Mouse (Mus musculus): ENCODE measurements around the gene Pagr1b. TPM values are rescaled to one million over a fixed set of nuclear protein-coding genes. Genes with fewer than 3 reads are reported as not detected.
A peak's percentile ranks its signal among the peaks of the same experiment; 100 is the strongest.

Gene Pagr1b
- polyA plus RNA-seq, 1 experiment from 2014 or later, result not detected

- H3K36me3 ChIP-seq, result peaks cover 42% of the 10 kb centered on the region
These were observed 7.8 kb upstream of the Pagr1b start for GRCm38 (mm10) chr7:127023896-127024690.

GRCm38 (mm10) chr7:127023272-127023691 lies 7.0 kb upstream of the Pagr1b start:
- 85% methylated on average over 13 of the region's 13 CpGs for WGBS
- Histone ChIP-seq H3K4me1 (peaks cover 81% of the 10 kb centered on the region), H3K36me3 (peaks cover 35% of the 10 kb centered on the region)

More at GRCm38 (mm10) chr7:127023896-127024690, 7.8 kb upstream of the Pagr1b start:
- peak overlapping the region; percentile 82 for H3K4me3 ChIP-seq
- H3K9me3 ChIP-seq, result no peaks in the 10 kb centered on the region
- H3K4me1 ChIP-seq, result peaks cover 75% of the 10 kb centered on the region
- H3K27ac ChIP-seq, result peak overlapping the region; percentile 100
- WGBS, result 30% methylated on average over 19 of the region's 19 CpGs
- H3K27me3 ChIP-seq (ENCODE audit: insufficient read depth, poor library complexity, severe bottlenecking), result no peaks in the 10 kb centered on the region
- no peak for DNase-seq (ENCODE audit: low spot score)

DNA sequence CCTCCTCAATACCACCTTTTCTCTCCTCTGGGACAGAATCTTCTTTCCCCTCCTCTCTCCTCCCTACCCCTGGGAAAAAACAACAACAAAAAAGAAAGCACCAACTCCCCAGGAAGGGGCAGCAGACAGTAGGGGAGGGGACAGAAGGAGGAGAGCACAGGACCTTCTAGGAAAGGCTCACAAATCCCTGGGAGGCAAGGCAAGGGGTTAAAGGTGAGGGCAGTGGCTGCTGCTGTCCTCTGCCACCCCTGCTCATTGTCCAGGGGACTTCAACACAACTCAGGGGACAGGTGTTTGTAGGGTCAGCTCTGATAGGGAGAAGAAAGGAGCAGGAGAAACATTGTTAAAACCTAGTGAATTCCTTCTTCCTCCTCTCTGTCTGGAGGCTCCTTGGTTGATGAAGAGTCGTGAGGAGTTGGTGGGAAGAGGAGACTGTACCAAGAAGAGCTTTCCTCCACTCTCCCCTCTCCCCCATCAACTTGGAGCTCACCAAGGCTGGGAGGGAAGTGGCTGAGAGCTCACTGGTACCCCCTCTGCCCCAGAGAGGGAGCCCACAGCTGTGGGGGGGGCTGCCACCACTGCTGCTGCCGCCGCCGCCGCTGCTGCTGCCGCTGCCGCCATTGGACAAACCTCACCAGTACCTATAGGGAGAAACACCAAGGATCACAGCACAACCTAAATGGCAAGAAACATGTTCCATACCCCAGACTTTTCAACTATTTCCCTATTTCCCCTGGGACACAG lies 6.4 kb upstream of the Pagr1b start:
- Histone ChIP-seq H3K4me3 (peak overlapping the region; percentile 82), H3K27me3 (ENCODE audit: insufficient read depth, poor library complexity, severe bottlenecking) (no peaks in the 10 kb centered on the region), H3K9me3 (no peaks in the 10 kb centered on the region), H3K36me3 (peaks cover 29% of the 10 kb centered on the region), H3K27ac (peak overlapping the region; percentile 60; the same call in 1 of the 2 replicates), H3K4me1 (peaks cover 81% of the 10 kb centered on the region)
- WGBS, result 80% methylated on average over 7 of the region's 7 CpGs
- no peak for DNase-seq (ENCODE audit: low spot score)

More at GRCm38 (mm10) chr7:127023272-127023691, 7.0 kb upstream of the Pagr1b start:
- Histone ChIP-seq H3K4me3 (peak overlapping the region; percentile 82), H3K27ac (peak overlapping the region; percentile 60), H3K9me3 (no peaks in the 10 kb centered on the region), H3K27me3 (ENCODE audit: insufficient read depth, poor library complexity, severe bottlenecking) (no peaks in the 10 kb centered on the region)
- no peak for DNase-seq (ENCODE audit: low spot score)

DNA sequence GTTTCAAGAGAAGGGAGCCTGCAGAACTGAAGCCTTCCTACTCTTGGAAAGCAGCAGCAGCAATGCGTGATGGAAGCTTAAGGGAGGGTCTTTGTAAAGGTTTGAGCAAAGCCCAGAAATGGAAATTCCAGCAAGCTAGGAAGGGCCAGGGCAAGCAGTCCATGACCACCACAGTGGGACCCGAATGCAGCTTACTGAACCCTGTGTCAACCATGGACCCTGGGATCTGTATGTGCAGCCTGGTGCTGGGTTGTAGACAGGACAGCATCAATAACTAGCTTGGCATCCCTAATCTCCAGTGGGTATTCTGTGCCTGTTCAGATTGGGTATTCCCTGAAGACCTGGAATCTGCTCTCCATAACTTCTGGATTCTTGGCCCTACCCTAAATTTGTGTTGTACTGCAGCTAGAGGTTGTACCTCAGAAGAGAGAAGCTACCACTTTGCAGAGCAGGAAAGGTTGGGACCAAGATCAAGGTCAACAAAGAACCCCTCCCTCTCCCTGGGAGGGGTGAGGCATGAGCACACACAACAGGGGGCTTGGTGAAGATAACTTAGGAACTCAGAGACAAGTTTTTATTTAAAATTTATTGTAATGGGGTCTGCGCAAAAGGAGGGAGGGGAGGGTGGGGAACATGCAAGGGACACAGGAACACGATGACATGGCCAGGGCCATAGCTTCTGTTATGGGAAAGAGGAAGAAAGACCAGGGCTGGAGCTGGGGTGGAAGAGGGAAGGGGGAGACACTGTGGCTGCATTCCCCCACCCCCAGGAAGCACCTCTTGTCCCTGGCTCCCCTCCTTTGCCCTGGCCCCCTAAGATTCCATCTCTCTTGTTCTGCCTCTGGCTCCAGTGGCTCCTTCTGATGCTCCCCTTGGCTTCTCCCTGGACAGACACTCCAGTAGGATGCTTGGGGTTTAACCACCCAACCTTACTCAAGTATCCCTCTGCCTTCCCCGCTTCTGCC lies 5.6 kb upstream of the Pagr1b start:
- 38% methylated on average over 5 of the region's 5 CpGs for WGBS
- H3K4me1 ChIP-seq, result peaks cover 81% of the 10 kb centered on the region
- peak overlapping the region; percentile 65 for H3K4me3 ChIP-seq
- no peaks in the 10 kb centered on the region for H3K9me3 ChIP-seq
- H3K36me3 ChIP-seq, result peaks cover 29% of the 10 kb centered on the region
- H3K27ac ChIP-seq, result peak overlapping the region; percentile 86
- no peaks in the 10 kb centered on the region for H3K27me3 ChIP-seq (ENCODE audit: insufficient read depth, poor library complexity, severe bottlenecking)
- no peak for DNase-seq (ENCODE audit: low spot score)

DNA sequence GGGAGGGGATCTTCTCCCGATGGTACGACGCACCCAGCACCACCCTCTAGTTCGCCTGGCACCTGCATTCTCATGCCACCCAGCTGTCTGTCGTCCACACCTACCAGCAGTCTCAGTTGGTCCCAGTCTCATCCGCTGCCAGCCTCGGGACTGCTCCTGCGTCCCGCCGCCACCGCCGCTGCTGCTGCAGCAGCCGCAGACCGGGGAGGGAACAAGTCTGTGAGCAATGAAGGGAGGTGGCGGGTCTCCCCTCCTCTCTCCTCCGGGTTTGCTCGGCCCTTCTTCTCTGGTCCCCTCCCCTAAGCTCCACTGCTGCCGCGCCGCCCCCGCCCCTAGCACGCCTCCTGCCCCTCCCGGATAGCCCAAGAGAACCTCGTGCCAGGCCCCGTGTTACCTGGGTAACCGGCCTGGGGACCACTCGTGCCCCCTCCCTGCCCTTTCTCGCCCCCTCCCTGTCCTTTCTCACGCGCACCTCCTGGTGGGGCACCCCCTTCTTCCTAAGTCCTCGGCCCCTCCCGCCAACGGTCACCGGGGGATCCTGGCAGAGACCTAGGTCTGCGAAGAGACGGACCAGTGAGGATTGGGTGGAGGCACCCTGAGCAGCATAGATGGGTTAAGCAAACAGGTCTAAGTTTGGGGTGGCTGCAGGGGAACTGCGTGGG lies 4.7 kb upstream of the Pagr1b start, which contains the start of the genes Gm42742 and Prrt2:
Gm42742 (minus strand) TSS at position 197 of the 662 bp plus-strand sequence.
Prrt2 (minus strand) TSS at position 311 of the 662 bp plus-strand sequence.
- peaks cover 83% of the 10 kb centered on the region for H3K4me1 ChIP-seq
- H3K4me3 ChIP-seq, result peak within 1 kb of the TSS; percentile 65
- H3K27ac ChIP-seq, result peak within 1 kb of the TSS; percentile 86
- peaks cover 29% of the 10 kb centered on the region for H3K36me3 ChIP-seq
- 1% methylated on average over 37 of the region's 37 CpGs for WGBS
- H3K9me3 ChIP-seq, result no peaks in the 10 kb centered on the region
- H3K27me3 ChIP-seq (ENCODE audit: insufficient read depth, poor library complexity, severe bottlenecking), result no peaks in the 10 kb centered on the region
- peak; percentile 83 for DNase-seq (ENCODE audit: low spot score)

- H3K27ac ChIP-seq, result peak overlapping the region; percentile 86
- peak overlapping the region; percentile 65 for H3K4me3 ChIP-seq
- no peaks in the 10 kb centered on the region for H3K9me3 ChIP-seq
- H3K36me3 ChIP-seq, result peaks cover 33% of the 10 kb centered on the region
- peaks cover 88% of the 10 kb centered on the region for H3K4me1 ChIP-seq
- no peaks in the 10 kb centered on the region for H3K27me3 ChIP-seq (ENCODE audit: insufficient read depth, poor library complexity, severe bottlenecking)
- WGBS, result 54% methylated on average over 5 of the region's 5 CpGs
- no peak for DNase-seq (ENCODE audit: low spot score)
These were observed 4.2 kb upstream of the Pagr1b start for GRCm38 (mm10) chr7:127020491-127020890.

DNA sequence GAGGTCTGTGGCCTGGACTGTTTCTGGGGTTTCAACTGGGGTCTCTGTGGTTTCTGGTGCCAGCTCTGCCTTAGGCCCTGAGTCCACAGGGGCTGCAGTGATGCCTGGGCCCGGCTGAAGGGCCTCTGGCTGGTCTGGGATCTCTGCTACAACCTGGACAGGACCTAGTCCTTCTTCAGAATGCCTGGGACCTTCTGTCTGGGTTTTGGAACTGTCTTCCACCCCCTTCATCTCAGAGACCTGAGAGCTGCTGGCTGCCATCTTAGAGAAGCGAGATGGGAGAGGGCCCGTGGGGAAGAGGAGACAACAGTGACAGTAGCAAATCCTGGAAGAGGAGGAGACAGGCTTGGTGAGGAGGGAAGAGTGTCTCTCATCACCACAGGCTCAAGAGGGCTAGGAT lies 3.7 kb upstream of the Pagr1b start:
- Histone ChIP-seq H3K4me3 (peak overlapping the region; percentile 65; the same call in 1 of the 2 replicates), H3K4me1 (peaks cover 91% of the 10 kb centered on the region), H3K27me3 (ENCODE audit: insufficient read depth, poor library complexity, severe bottlenecking) (no peaks in the 10 kb centered on the region), H3K27ac (0 out of 2 replicates have a peak overlapping the region, but pooled peaks have one; percentile 62), H3K36me3 (peaks cover 38% of the 10 kb centered on the region), H3K9me3 (no peaks in the 10 kb centered on the region)
- no peak for DNase-seq (ENCODE audit: low spot score)
- WGBS, result 66% methylated on average over 3 of the region's 3 CpGs

GRCm38 (mm10) chr7:127019306-127019960 lies 3.1 kb upstream of the Pagr1b start:
- H3K27ac ChIP-seq, result 0 out of 2 replicates have a peak overlapping the region, but pooled peaks have one; percentile 62

DNA sequence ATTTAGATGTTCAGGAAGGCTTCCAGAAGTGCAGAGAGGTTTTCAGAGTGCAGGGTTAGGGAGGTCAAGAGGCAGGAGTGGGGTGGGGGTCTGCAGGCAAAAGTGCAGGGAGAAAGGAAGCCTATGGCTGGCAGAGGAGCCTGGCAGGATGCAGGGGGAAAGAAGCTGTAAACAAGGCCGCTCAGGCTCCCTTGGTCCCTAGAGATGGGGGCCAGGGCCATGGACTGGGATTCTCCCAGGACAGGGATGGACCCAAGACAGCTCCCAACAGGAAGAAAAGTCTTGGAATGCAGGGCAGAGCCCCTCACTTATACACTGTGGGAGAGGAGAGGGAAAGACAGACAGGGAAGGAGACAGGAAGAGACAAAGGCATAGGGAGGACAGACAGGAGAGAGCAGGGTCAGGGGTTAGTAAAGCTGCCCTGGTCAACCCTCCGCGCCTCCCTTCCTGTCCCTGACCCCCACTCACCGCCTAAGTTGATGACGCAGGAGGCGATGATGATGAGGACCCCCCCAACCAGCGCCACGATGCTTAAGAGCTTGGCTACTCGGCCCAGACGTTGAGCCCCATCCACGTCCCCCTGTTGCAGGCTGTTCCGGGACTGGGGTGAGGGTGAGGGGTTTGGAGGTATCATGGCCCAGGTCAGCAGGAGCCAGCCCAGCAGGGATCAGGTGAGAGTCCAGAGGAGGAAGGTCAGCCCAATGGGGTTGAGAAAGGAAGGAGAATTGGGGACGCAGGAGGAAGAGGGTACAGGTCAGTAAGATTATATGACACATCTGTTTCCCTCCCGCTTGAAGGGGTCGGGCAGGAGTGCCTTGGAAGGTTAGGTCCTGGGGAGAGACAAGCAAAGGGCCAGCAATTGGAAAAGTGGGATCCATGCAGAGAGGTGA lies 2.4 kb upstream of the Pagr1b start:
- peaks cover 37% of the 10 kb centered on the region for H3K36me3 ChIP-seq

More at GRCm38 (mm10) chr7:127019306-127019960, 3.1 kb upstream of the Pagr1b start:
- 75% methylated on average over 14 of the region's 14 CpGs for WGBS
- H3K36me3 ChIP-seq, result peaks cover 38% of the 10 kb centered on the region
- H3K4me1 ChIP-seq, result peaks cover 91% of the 10 kb centered on the region
- H3K27me3 ChIP-seq (ENCODE audit: insufficient read depth, poor library complexity, severe bottlenecking), result no peaks in the 10 kb centered on the region
- H3K9me3 ChIP-seq, result no peaks in the 10 kb centered on the region
- no peak for DNase-seq (ENCODE audit: low spot score)
- H3K4me3 ChIP-seq, result 0 out of 2 replicates have a peak overlapping the region, but pooled peaks have one; percentile 65

GRCm38 (mm10) chr7:127017950-127018345 lies 1.7 kb upstream of the Pagr1b start:
- H3K4me1 ChIP-seq, result peaks cover 90% of the 10 kb centered on the region
- H3K4me3 ChIP-seq, result peak overlapping the region; percentile 8; the same call in 1 of the 2 replicates
- peaks cover 37% of the 10 kb centered on the region for H3K36me3 ChIP-seq
- no peak for DNase-seq (ENCODE audit: low spot score)
- no peaks in the 10 kb centered on the region for H3K27me3 ChIP-seq (ENCODE audit: insufficient read depth, poor library complexity, severe bottlenecking)
- 46% methylated on average over 6 of the region's 6 CpGs for WGBS
- peak overlapping the region; percentile 99 for H3K27ac ChIP-seq
- H3K9me3 ChIP-seq, result no peaks in the 10 kb centered on the region

More for the DNA sequence above, 2.4 kb upstream of the Pagr1b start:
- Histone ChIP-seq H3K4me3 (peak overlapping the region; percentile 19), H3K4me1 (peaks cover 90% of the 10 kb centered on the region), H3K9me3 (no peaks in the 10 kb centered on the region), H3K27me3 (ENCODE audit: insufficient read depth, poor library complexity, severe bottlenecking) (no peaks in the 10 kb centered on the region), H3K27ac (peak overlapping the region; percentile 99)
- 83% methylated on average over 15 of the region's 15 CpGs for WGBS
- no peak for DNase-seq (ENCODE audit: low spot score)

All from heart, embryonic 10.5 days (tissue).